Mouse (Mus musculus) left cerebral cortex, postnatal 4 days (tissue): ENCODE measurements around the gene 4833439L19Rik. TPM values are rescaled to one million over a fixed set of nuclear protein-coding genes. Genes with fewer than 3 reads are reported as not detected.

Source experiments
- DNase-seq: peaks from one replicate; pipeline ENCODE4 v3.0.0-alpha.2; 2022
- intact Hi-C: fragments of 180-260 bp; cut with DNase I; formaldehyde crosslinking; loops from one replicate; pipeline ENCODE4 v1.15.1; 2025
- microRNA-seq: library from miRNA; unstranded; fragments of <30 nt; microRNA quantifications from one replicate; pipeline ENCODE4 v1.2.0, GENCODE M21; 2022
- total RNA-seq, 2 experiments: library from RNA; stranded (reverse); gene quantifications; 2 replicates each; pipeline ENCODE4 v1.2.3; 2021

The 4833439L19Rik gene
- total RNA-seq, 2 experiments from 2014 or later = 148 to 157 TPM

- intact Hi-C loops = loop anchor here (10.0 kb wide), 1 partner anchor 443 kb away; no protein-coding TSS in a partner anchor
- DNase-seq = no peak
These were observed 17.2 kb downstream of the 4833439L19Rik start for GRCm38 (mm10) chr13:54548036-54548435.

- DNase-seq = no peak
- intact Hi-C loops = no loop called here
These were observed 33.1 kb downstream of the 4833439L19Rik start for GRCm38 (mm10) chr13:54532134-54532533.

GRCm38 (mm10) chr13:54527140-54527539 lies 38.1 kb downstream of the 4833439L19Rik start:
- DNase-seq = no peak
- intact Hi-C loops = no loop called here

- DNase-seq = no peak
- intact Hi-C loops = no loop called here
These were observed 44.1 kb downstream of the 4833439L19Rik start for GRCm38 (mm10) chr13:54521181-54521580.

GRCm38 (mm10) chr13:54520221-54520620 lies 45.0 kb downstream of the 4833439L19Rik start:
- intact Hi-C loops = no loop called here
- DNase-seq = peak; percentile 12

GRCm38 (mm10) chr13:54505920-54506319 lies 59.3 kb downstream of the 4833439L19Rik start:
- DNase-seq = no peak
- intact Hi-C loops = no loop called here

GRCm38 (mm10) chr13:54504611-54505260 lies 60.5 kb downstream of the 4833439L19Rik start:
- no peak for DNase-seq
- intact Hi-C loops = no loop called here

GRCm38 (mm10) chr13:54503604-54504521 lies 61.4 kb downstream of the 4833439L19Rik start, which contains the start of gene Simc1:
TSS of gene Simc1 (plus strand) at chr13:54503779.
- intact Hi-C loops = no loop called here

GRCm38 (mm10) chr13:54503278-54503603 lies 62.0 kb downstream of the 4833439L19Rik start:
- intact Hi-C loops = no loop called here
- no peak for DNase-seq

More at GRCm38 (mm10) chr13:54503604-54504521, 61.4 kb downstream of the 4833439L19Rik start, which contains the start of gene Simc1:
- DNase-seq = peak; percentile 85

- DNase-seq = no peak
- intact Hi-C loops = no loop called here
These were observed 63.1 kb downstream of the 4833439L19Rik start for GRCm38 (mm10) chr13:54501957-54502690.

- DNase-seq = no peak
- intact Hi-C loops = no loop called here
These were observed 63.9 kb downstream of the 4833439L19Rik start for GRCm38 (mm10) chr13:54501352-54501751.

Small RNA genes lying within 50 kb of the gene (microRNA-seq; reads per million reads assigned to microRNA genes)
- not detected for gene Gm24195

Other genes starting within 250 kb of the 4833439L19Rik start
- 100 to 1,000 TPM; 451 to 461 TPM for gene Cplx2, start 194.1 kb downstream of the 4833439L19Rik start, total RNA-seq
- 10 to 100 TPM; 43.8 to 45.4 TPM for gene Thoc3, start 96.6 kb downstream of the 4833439L19Rik start, total RNA-seq
- 10 to 100 TPM; 30.5 to 34.3 TPM for gene Simc1, start 61.7 kb downstream of the 4833439L19Rik start, total RNA-seq
- gene Arl10, start 9.6 kb upstream of the 4833439L19Rik start, total RNA-seq = 10 to 100 TPM; 73.5 to 75.1 TPM
- gene Nop16, start 24.7 kb upstream of the 4833439L19Rik start, total RNA-seq = 10 to 100 TPM; 30.8 to 36.3 TPM
- gene Higd2a, start 24.8 kb upstream of the 4833439L19Rik start, total RNA-seq = 100 to 1,000 TPM; 118 to 126 TPM
- 100 to 1,000 TPM; 256 to 262 TPM for gene Cltb, start 45.9 kb upstream of the 4833439L19Rik start, total RNA-seq
- 10 to 100 TPM; 54.1 to 56.9 TPM for gene Faf2, start 56.3 kb upstream of the 4833439L19Rik start, total RNA-seq
- 100 to 1,000 TPM; 111 to 114 TPM for gene Rnf44, start 128.5 kb upstream of the 4833439L19Rik start, total RNA-seq
- gene Cdhr2, start 136.0 kb upstream of the 4833439L19Rik start, total RNA-seq = under 1 TPM; 0.12 to 0.26 TPM
- 100 to 1,000 TPM; 277 to 278 TPM for gene Gprin1, start 184.4 kb upstream of the 4833439L19Rik start, total RNA-seq
- 100 to 1,000 TPM; 331 to 383 TPM for gene Sncb, start 201.2 kb upstream of the 4833439L19Rik start, total RNA-seq
- gene Eif4e1b, start 218.6 kb upstream of the 4833439L19Rik start, total RNA-seq = not detected
- 10 to 100 TPM; 41.2 to 63.8 TPM for gene Tspan17, start 223.9 kb upstream of the 4833439L19Rik start, total RNA-seq